In genomic region chr14:30225161-30225560, GRCm38 (mm10) we compare ENCODE assay signal across 21 mouse cellular contexts.
DNase-seq lines count a peak whose midpoint lies in the region; TF ChIP-seq lines count a peak whose summit lies in the region.
"Had no signal": no experiment of that assay in that cellular context is flagged by ENCODE, and none has a peak within 500 bp of the region (broad histone marks: within the 10 kb centered on the region; RNA-seq: fewer than 3 reads in every experiment).

No protein-coding gene starts in this region.

- H3K4me3 ChIP-seq in layer of hippocampus, adult 2 months, result no peak overlapping the region
- H3K4me3 ChIP-seq: embryonic facial prominence, embryonic 10.5 days; embryonic facial prominence, embryonic 13.5 days; erythroblast, embryonic 14.5 days; forebrain, embryonic 12.5 days; forebrain, embryonic 15.5 days; heart, embryonic 10.5 days; heart, embryonic 13.5 days; hindbrain, embryonic 12.5 days; hindbrain, embryonic 15.5 days had no signal

- TF ChIP-seq CTCF in layer of hippocampus, adult 2 months (conservative IDR thresholded peaks at IDR 0.05), result no peak

- H3K27ac ChIP-seq in layer of hippocampus, adult 2 months, result no peak overlapping the region
- H3K27ac ChIP-seq: embryonic facial prominence, embryonic 10.5 days; embryonic facial prominence, embryonic 13.5 days; forebrain, embryonic 12.5 days; forebrain, embryonic 15.5 days; heart, embryonic 10.5 days; heart, embryonic 13.5 days; hindbrain, embryonic 12.5 days; hindbrain, embryonic 15.5 days had no signal

- DNase-seq in adrenal gland, adult (ENCODE audit: inconsistent age in 2 of 2, low spot score in 1 of 2), result peak; percentile 73 to 81
- no peak for DNase-seq in adrenal gland, postnatal 25 days
- DNase-seq in testis, postnatal 10 days (ENCODE audit: low spot score), result peak; percentile 42
- no peak for DNase-seq in testis, postnatal 14 days (ENCODE audit: low spot score)
- DNase-seq in adrenal gland, postnatal 36 days, result peak; percentile 56 to 65
- no peak for DNase-seq in layer of hippocampus, adult 2 months (ENCODE audit: low spot score in 2 of 2)
- DNase-seq: cerebellum, adult 18-20 months; cerebellum, adult 9-11 months; cerebellum, postnatal 36 days; embryo, embryonic 11 days; gastrocnemius, postnatal 25 days; heart, postnatal 14 days had no signal

Comparison
In these comparisons a context has a peak if more than half of its experiments do, and no peak if none do; other contexts are left out.
1. DNase-seq: peak in adrenal gland, adult (2 of 2), testis, postnatal 10 days (single experiment) and adrenal gland, postnatal 36 days (2 of 2); none in adrenal gland, postnatal 25 days (single experiment), testis, postnatal 14 days (single experiment) and layer of hippocampus, adult 2 months (0 of 2).